Mouse (Mus musculus): Measurements from ENCODE around the gene Vmn2r22.
"Not testable (repeated sequence)": the region's sequence is repeated elsewhere in the genome, so short reads cannot be mapped to it uniquely, and the experiment has no call there.

The Vmn2r22 gene

DNA sequence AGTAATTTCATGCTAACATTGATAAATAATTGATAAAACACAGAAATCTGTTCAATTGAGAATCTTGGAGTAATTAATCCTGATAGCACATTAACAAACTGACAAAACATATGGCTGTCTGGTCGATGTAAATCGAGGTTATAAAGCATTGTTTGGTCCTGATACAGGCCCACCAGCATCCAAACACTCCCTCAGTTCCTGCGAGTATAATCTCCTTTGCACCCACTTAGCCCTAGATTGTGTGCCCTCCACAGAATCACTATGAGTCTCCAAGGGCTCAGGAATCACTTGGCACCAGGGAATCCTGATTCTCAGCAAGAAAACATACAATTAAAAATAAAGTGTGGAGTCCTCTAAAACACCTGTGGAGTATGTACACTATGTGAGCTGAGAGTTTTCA is at the start of gene Vmn2r22:
Gene Vmn2r22, minus strand, starts transcription at position 101 of the 400 bp plus-strand sequence.
- DNase-seq (ENCODE audit: low spot score in 2 of 2) = not testable (repeated sequence)

DNA sequence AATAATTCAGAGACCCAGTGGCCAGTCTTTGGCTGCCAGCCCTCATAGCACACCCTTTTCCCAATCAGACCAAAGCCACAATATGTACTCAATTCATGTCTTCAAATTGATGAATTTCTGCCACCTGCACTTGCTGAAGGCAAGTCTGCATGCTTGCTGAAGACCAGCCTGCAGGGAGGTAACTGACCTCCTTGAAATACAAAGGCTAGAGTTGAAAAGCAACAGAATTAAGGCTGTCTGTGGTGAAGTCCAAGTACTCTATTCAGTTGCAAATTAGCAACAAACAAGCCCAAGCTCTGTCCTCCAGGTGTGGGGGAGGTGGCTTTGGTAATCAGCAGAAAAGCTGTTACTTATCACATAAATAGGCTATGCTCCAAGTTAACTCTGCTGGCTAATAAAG is 46.7 kb upstream of the Vmn2r22 start:
- DNase-seq (ENCODE audit: low spot score in 2 of 2) = no peak

DNA sequence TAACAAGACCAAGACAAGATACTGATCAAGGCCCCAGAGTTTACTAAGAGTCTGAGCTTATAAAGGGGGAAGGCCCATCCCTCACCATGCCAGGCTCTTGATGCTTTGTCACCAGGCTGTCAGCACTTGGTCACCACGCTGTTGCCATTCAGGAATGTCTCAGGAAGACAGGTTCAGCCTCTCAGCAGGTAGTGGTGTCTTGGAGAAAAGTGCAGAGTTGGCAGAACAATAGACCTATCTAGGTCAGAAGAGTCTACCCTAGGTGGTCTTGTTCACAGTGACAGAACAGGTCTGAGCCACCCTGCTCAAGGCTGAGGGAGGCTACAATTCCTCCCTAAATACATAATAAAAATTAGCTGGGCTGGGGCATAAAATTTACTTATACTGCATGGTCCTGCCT is 46.1 kb upstream of the Vmn2r22 start:
- DNase-seq (ENCODE audit: low spot score in 2 of 2) = not testable (repeated sequence)

DNA sequence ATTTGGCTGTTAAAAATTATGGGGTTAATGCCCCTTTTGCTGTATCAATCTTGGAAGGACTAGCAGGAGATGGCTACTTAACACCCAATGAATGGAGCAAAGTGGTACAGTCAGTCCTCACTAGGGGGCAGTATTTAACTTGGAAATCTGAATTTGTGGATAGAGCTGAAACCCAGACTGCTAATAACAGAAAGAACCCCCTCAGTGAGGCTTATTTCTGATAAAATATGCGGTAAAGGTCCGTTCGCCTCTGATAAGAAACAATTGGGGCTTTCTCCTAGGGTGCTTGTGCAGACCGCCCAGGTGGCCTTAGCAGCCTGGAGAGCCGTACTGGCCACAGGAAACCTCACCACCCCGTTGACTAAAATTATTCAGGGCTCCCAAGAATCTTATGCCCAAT is 6.5 kb upstream of the Vmn2r22 start:
- DNase-seq (ENCODE audit: low spot score in 2 of 2) = no peak

DNA sequence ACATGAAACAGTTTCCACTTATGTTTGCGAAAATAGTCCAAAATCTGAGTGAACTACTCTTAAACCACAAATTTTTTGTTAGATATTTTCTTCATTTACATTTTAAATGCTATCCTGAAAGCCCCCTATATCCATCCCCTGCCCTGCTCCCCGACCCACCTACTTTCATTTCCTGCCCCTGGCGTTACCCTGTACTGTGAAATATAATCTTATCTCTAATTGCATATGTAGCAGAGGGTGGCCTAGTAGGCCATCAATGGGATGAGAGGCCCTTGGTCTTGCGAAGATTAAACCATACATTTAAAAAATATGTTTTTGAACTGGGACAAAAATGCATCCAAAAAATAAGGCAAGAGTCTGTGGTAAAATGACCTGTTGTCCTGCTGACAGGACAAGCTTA is 11.1 kb downstream of the Vmn2r22 start:
- not testable (repeated sequence) for DNase-seq (ENCODE audit: low spot score in 2 of 2)

DNA sequence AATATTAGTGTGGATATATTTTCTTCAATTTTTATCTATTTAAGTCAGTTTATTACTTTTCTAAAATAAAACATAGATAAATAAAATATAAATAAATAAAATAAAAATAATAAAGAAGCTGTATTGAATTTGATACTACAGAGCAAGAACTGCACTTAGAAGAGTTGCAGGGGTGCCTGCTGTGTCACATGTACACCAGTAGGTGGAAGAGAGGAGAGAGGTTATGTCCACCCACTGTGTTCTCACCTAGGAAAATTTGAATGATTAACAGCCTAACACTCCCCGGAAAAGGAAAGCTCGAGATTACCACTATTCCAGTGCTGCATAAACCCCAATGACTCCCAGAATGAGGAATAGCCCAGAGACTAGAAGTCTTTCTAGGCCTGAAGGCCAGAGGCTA is 26.7 kb downstream of the Vmn2r22 start:
- DNase-seq (ENCODE audit: low spot score in 2 of 2) = not testable (repeated sequence)

DNA sequence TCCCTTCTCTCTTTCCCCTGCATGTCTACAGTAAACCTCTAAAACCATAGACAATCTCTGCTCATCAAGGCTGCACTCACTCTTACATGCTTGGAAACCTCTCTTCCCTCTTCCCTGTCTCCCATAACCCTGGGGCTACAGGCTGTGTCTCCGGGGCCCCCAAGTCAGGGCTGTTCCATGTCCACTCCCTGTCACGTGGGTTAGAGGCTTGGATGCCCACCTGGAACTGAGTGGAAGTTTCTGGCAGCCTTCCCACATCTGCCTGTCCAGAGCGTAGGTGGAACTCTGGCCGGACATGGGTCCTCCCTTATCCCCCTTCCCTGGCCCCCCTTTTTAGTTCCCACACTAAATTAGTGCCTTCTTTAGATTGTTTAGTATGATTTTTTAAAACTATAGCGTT is 62.2 kb downstream of the Vmn2r22 start:
- not testable (repeated sequence) for DNase-seq (ENCODE audit: low spot score in 2 of 2)

DNA sequence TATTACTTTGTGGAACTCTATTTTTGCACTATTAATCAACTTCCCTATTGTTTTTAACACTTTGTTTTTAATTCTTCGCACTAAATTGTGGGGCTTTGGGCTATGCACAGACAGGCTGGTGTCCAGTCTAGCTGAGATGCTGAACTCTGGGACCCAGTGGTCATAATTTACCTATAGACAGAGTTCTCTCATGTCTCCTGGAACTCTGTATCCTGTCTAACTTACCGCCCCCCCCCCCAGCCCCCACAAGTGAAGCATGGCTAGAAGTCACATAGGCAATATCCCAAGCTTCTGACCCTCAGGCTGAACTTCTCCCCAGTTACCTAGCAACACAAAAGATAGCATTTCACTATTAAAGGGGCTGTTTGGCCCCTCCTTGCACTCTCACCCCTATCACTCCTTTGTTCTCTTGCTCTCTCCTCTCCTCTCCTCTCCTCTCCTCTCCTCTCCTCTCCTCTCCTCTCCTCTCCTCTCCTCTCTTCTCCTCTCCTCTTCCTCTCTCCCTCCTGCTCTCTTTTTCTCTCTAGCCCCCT is 62.7 kb downstream of the Vmn2r22 start:
- not testable (repeated sequence) for DNase-seq (ENCODE audit: low spot score in 2 of 2)

DNA sequence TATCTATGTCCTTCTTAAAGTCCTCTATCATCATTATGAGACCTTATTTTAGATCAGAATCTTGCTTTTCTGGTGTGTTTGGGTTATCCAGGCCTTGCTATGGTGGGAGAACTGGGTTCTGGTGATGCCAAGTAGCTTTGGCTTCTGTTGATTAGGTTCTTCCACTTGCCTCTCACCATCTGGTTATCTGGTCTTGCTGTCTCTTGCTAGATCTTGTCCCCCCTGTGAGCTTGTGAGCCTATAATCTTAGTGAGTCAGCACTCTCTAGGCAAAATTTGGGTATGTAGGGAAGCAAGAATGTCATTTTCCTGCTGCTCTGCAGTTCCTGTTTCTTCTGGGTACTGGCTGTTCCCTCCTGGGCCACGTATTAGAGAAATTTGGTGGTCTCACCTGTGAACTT is 66.5 kb downstream of the Vmn2r22 start:
- not testable (repeated sequence) for DNase-seq (ENCODE audit: low spot score in 2 of 2)

DNA sequence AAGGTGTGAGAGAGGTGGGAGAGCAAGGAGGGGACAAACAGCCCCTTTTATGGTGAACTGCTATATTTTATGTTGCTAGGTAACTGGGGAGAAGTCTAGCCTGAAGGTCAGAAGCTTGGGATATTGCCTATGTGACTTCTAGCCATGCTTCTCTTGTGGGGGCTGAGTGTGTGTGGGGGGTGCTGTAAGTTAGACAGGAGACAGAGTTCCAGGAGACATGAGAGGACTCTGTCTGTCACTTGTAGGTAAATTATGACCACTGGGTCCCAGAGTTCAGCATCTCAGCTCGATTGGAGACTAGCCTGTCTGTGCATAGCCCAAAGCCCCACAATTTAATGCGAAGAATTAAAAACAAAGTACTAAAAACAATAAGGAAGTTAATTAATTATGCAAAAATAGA is 75.8 kb downstream of the Vmn2r22 start:
- not testable (repeated sequence) for DNase-seq (ENCODE audit: low spot score in 2 of 2)

Measured in spleen, postnatal 10 days (tissue).